Mouse (Mus musculus) adrenal gland, postnatal 25 days (tissue): ENCODE results near the gene Cds1. TPM values are rescaled to one million over a fixed set of nuclear protein-coding genes. Genes with fewer than 3 reads are reported as not detected.

ENCODE experiments used
- total RNA-seq: library from RNA; stranded (reverse); gene quantifications from 2 replicates; pipeline ENCODE4 v1.2.3, GENCODE M21; 2021

Cds1 gene
- total RNA-seq, 1 experiment from 2014 or later: 9.8 TPM

Other genes starting within 250 kb of the Cds1 start
- gene Nkx6-1, start 100.1 kb upstream of the Cds1 start, total RNA-seq: not detected in 2 replicates